ENCODE assay signal across 8 mouse cellular contexts in genomic region chr2:102549611-102550266, GRCm38 (mm10). TPM values are rescaled to one million over a fixed set of nuclear protein-coding genes. Genes with fewer than 3 reads are reported as not detected.
A peak's percentile ranks its signal among the peaks of the same experiment; 100 is the strongest.
DNase-seq lines count a peak whose midpoint lies in the region; ATAC-seq and TF ChIP-seq lines count a peak whose summit lies in the region.

Pamr1 (plus strand) TSS chr2:102550012.

- WGBS in embryonic facial prominence, embryonic 11.5 days: 1% methylated on average over 26 of the region's 26 CpGs
- 2% methylated on average over 26 of the region's 26 CpGs for WGBS in heart, embryonic 15.5 days
- 4% methylated on average over 26 of the region's 26 CpGs for whole genome bisulfite sequencing in lung, postnatal 0 days

- H3K27me3 ChIP-seq in embryonic facial prominence, embryonic 11.5 days (ENCODE audit: control insufficient read depth, insufficient read depth, low read length): 0 out of 2 replicates have a peak, but pooled peaks cover 2% of the 10 kb centered on the region
- H3K27me3 ChIP-seq in heart, embryonic 15.5 days: peaks cover 29% of the 10 kb centered on the region
- H3K27me3 ChIP-seq in lung, postnatal 0 days (replicated peaks; ENCODE audit: insufficient read depth, low read length): no peaks in the 10 kb centered on the region

- H3K9me3 ChIP-seq in embryonic facial prominence, embryonic 11.5 days (replicated peaks; ENCODE audit: control insufficient read depth, low read length): no peaks in the 10 kb centered on the region
- no peaks in the 10 kb centered on the region for H3K9me3 ChIP-seq in heart, embryonic 15.5 days (replicated peaks)
- H3K9me3 ChIP-seq in lung, postnatal 0 days (ENCODE audit: low read length): no peaks in the 10 kb centered on the region

- H3K36me3 ChIP-seq in embryonic facial prominence, embryonic 11.5 days (replicated peaks; ENCODE audit: control insufficient read depth, insufficient read depth, low read depth, low read length): no peaks in the 10 kb centered on the region
- H3K36me3 ChIP-seq in heart, embryonic 15.5 days: no peaks in the 10 kb centered on the region
- H3K36me3 ChIP-seq in lung, postnatal 0 days (ENCODE audit: insufficient read depth, low read length): no peaks in the 10 kb centered on the region

- peak within 1 kb of the TSS; percentile 69 for H3K4me2 ChIP-seq in embryonic facial prominence, embryonic 11.5 days (ENCODE audit: low read depth, low read length)
- peak within 1 kb of the TSS; percentile 68 for H3K4me2 ChIP-seq in heart, embryonic 15.5 days
- peak within 1 kb of the TSS; percentile 52 for H3K4me2 ChIP-seq in lung, postnatal 0 days (replicated peaks; ENCODE audit: low read depth, low read length)

- peak within 1 kb of the TSS; percentile 2; the same call in 1 of the 2 replicates for H3K9ac ChIP-seq in embryonic facial prominence, embryonic 11.5 days (replicated peaks; ENCODE audit: low read length)
- H3K9ac ChIP-seq in heart, embryonic 15.5 days: 0 out of 2 replicates have a peak within 1 kb of the TSS, but pooled peaks have one; percentile 2
- no peak within 1 kb of the TSS; the same call in 1 of the 2 replicates for H3K9ac ChIP-seq in lung, postnatal 0 days (replicated peaks; ENCODE audit: low read depth)

- no peak for TF ChIP-seq EP300 in lung, postnatal 0 days (IDR thresholded peaks at IDR 0.05)

- no peak for TF ChIP-seq CTCF in lung, postnatal 0 days (IDR thresholded peaks at IDR 0.05)

- ATAC-seq in embryonic facial prominence, embryonic 11.5 days (replicated peaks; ENCODE audit: insufficient number of reproducible peaks, low FRiP score, low TSS enrichment, low read depth): peak; percentile 79
- peak; percentile 77 for ATAC-seq in heart, embryonic 15.5 days (replicated peaks; ENCODE audit: insufficient number of reproducible peaks, insufficient read depth, low FRiP score, low read depth)
- peak; percentile 87 for ATAC-seq in lung, postnatal 0 days
- ATAC-seq in CD4-positive, CD25-positive, alpha-beta regulatory T cell, adult 4 months: no peak

- no peaks in the 10 kb centered on the region; the same call in 1 of the 2 replicates for H3K4me1 ChIP-seq in embryonic facial prominence, embryonic 11.5 days (ENCODE audit: control insufficient read depth, insufficient read depth, low read length)
- peaks cover 19% of the 10 kb centered on the region for H3K4me1 ChIP-seq in heart, embryonic 15.5 days (replicated peaks)
- peaks cover 9% of the 10 kb centered on the region for H3K4me1 ChIP-seq in lung, postnatal 0 days (ENCODE audit: insufficient read depth, low read depth, low read length)

- H3K27ac ChIP-seq in embryonic facial prominence, embryonic 11.5 days (replicated peaks; ENCODE audit: low read depth, low read length): no peak within 1 kb of the TSS
- H3K27ac ChIP-seq in heart, embryonic 15.5 days: no peak within 1 kb of the TSS
- H3K27ac ChIP-seq in lung, postnatal 0 days (ENCODE audit: low read length): no peak within 1 kb of the TSS

- H3K4me3 ChIP-seq in embryonic facial prominence, embryonic 11.5 days (ENCODE audit: low read depth, low read length): peak within 1 kb of the TSS; percentile 30
- peak within 1 kb of the TSS; percentile 41 for H3K4me3 ChIP-seq in heart, embryonic 15.5 days
- H3K4me3 ChIP-seq in lung, postnatal 0 days (ENCODE audit: low read depth, low read length): peak within 1 kb of the TSS; percentile 33

- DNase-seq in layer of hippocampus, postnatal 14 days (ENCODE audit: low spot score in 2 of 2): peak; percentile 9 to 13
- DNase-seq in layer of hippocampus, adult 9-10 months (ENCODE audit: low spot score): no peak
- peak; percentile 79 for DNase-seq in embryonic facial prominence, embryonic 11.5 days (ENCODE audit: low spot score)
- peak; percentile 6 to 26 for DNase-seq in kidney, postnatal 36 days
- peak; percentile 84 for DNase-seq in lung, postnatal 0 days (ENCODE audit: low spot score)
- peak; percentile 28 for DNase-seq in right cerebral cortex, postnatal 4 days

RNA-seq across cellular contexts. Expression of gene Pamr1, which starts in this region (rescaled TPM):
- 10 to 100 TPM in 1 of 2 experiments, 1 to 10 TPM in 1; 8.1 to 11.1 TPM for total RNA-seq in layer of hippocampus, postnatal 14 days (2021)
- polyA plus RNA-seq in embryonic facial prominence, embryonic 11.5 days (2014; fragmentation: Nextera tagmentation; extraction: Ambion mirVana): 1.6 and 3.0 TPM in 2 replicates
- polyA plus RNA-seq in heart, embryonic 15.5 days (2015; fragmentation: Nextera tagmentation; extraction: Ambion mirVana): 2.4 and 5.7 TPM in 2 replicates
- 44.2 and 45.5 TPM in 2 replicates for polyA plus RNA-seq in lung, postnatal 0 days (2015; fragmentation: Nextera tagmentation; extraction: Ambion mirVana)
- not detected for polyA plus RNA-seq in CD4-positive, CD25-positive, alpha-beta regulatory T cell, adult 4 months (2017; shearing (Covaris generic))
